Mouse (Mus musculus) liver, postnatal 0 days (tissue): Measurements from ENCODE around the gene Ndufb4.

Experiments used
- CTCF ChIP-seq: sonication (generic); IDR thresholded peaks from 2 replicates; pipeline ENCODE4 v1.5.1; 2016; ENCODE audit warnings: antibody characterized with exemption, low read depth
- EP300 ChIP-seq: IDR thresholded peaks from 2 replicates; pipeline ENCODE4 v1.6.1; 2016; ENCODE audit warnings: antibody characterized with exemption, low read depth, mild to moderate bottlenecking

DNA sequence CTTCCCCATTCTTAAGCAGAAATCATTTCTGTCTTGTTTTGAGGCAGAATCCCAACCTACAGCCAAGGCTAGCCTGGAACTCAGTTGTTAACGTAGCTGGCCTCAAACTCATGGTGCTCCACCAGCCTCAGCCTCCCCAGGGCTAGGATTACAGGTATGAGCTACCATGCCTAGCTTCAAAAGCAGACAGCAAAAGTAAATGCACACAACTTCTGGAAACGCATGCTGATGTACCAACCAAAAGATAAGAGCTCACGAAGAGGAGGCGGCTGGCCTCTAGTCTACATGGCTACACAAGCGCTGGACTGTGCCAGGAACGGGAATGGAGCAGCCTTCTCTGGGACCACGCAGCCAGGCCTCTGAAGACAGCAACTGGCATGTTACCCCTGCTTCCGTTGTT, 6.3 kb downstream of the Ndufb4 start:
- no peak for TF ChIP-seq CTCF
- TF ChIP-seq EP300: no peak
